Mouse (Mus musculus): ENCODE measurements around the gene Gnpnat1.
A peak's percentile ranks its signal among the peaks of the same experiment; 100 is the strongest.

- TF ChIP-seq CTCF (IDR thresholded peaks at IDR 0.05; ENCODE audit: low read depth, low read length) (peak; percentile 29; the same call in 1 of the 2 replicates), POLR2A (IDR thresholded peaks at IDR 0.05; ENCODE audit: borderline replicate concordance, low read depth, low read length) (no peak)
Measured at GRCm38 (mm10) chr14:45382912-45383311, 21.8 kb downstream of the Gnpnat1 start.

Data from bone marrow macrophage, adult 2 months (primary cell).